9 mouse cellular contexts compared by ENCODE assay signal in genomic region chr17:34898706-34899052, GRCm38 (mm10). TPM values are rescaled to one million over a fixed set of nuclear protein-coding genes. Genes with fewer than 3 reads are reported as not detected.
DNase-seq lines count a peak whose midpoint lies in the region; ATAC-seq and TF ChIP-seq lines count a peak whose summit lies in the region.
"Had no signal": no experiment of that assay in that cellular context is flagged by ENCODE, and none has a peak within 500 bp of the region (broad histone marks: within the 10 kb centered on the region; RNA-seq: fewer than 3 reads in every experiment).

No protein-coding gene starts in this region.

- intact Hi-C loops in gastrocnemius, postnatal 14 days (cut with DNase I; ENCODE audit: low total_unique reads): no loop called here

- under 1% methylated on average over 16 of the region's 47 CpGs for WGBS in embryonic facial prominence, embryonic 12.5 days
- WGBS in neural tube, embryonic 14.5 days: 0% methylated on average over 6 of the region's 47 CpGs

- no peak for ATAC-seq in embryonic facial prominence, embryonic 12.5 days (ENCODE audit: insufficient number of reproducible peaks, insufficient read depth, low FRiP score, low TSS enrichment)
- 0 out of 2 replicates have a peak, but pooled peaks have one; percentile 3 for ATAC-seq in neural tube, embryonic 14.5 days (ENCODE audit: low read depth)

- peak overlapping the region; percentile 97 for H3ac ChIP-seq in C2C12 (ENCODE audit: control insufficient read depth, insufficient read length, low read depth)

- H3K9ac ChIP-seq in embryonic facial prominence, embryonic 12.5 days: peak overlapping the region; percentile 98
- peak overlapping the region; percentile 98 for H3K9ac ChIP-seq in neural tube, embryonic 14.5 days (replicated peaks; ENCODE audit: low read depth, low read length)

- TF ChIP-seq CTCF in C2C12 (IDR thresholded peaks at IDR 0.05; ENCODE audit: control insufficient read depth, insufficient read depth, insufficient read length): no peak

- H3K9me3 ChIP-seq in embryonic facial prominence, embryonic 12.5 days: 0 out of 2 replicates have a peak, but pooled peaks cover 4% of the 10 kb centered on the region
- no peaks in the 10 kb centered on the region for H3K9me3 ChIP-seq in neural tube, embryonic 14.5 days (ENCODE audit: control insufficient read depth, low read length)

- peaks cover 34% of the 10 kb centered on the region for H3K4me1 ChIP-seq in embryonic facial prominence, embryonic 12.5 days
- H3K4me1 ChIP-seq in neural tube, embryonic 14.5 days (ENCODE audit: control insufficient read depth, insufficient read depth, low read length): peaks cover 34% of the 10 kb centered on the region

- H3K79me2 ChIP-seq in C2C12 (ENCODE audit: control insufficient read depth, insufficient read depth): peaks cover 62% of the 10 kb centered on the region

- peak; percentile 38 for DNase-seq in gastrocnemius, postnatal 10 days
- DNase-seq in gastrocnemius, postnatal 14 days: no peak
- peak; percentile 56 for DNase-seq in kidney, postnatal 14 days
- DNase-seq in thymus, postnatal 14 days: no peak
- no peak for DNase-seq in gastrocnemius, adult 8-10 months (ENCODE audit: low spot score in 2 of 2)

- H3K4me2 ChIP-seq in embryonic facial prominence, embryonic 12.5 days (replicated peaks): peak overlapping the region; percentile 97
- peak overlapping the region; percentile 97 for H3K4me2 ChIP-seq in neural tube, embryonic 14.5 days (ENCODE audit: low read depth, low read length)

- H3K79me3 ChIP-seq in C2C12 (ENCODE audit: low read depth): peaks cover 26% of the 10 kb centered on the region

- peak overlapping the region; percentile 96 for H3K27ac ChIP-seq in embryonic facial prominence, embryonic 12.5 days
- peak overlapping the region; percentile 97 for H3K27ac ChIP-seq in neural tube, embryonic 14.5 days (ENCODE audit: low read depth, low read length)

- peak overlapping the region; percentile 76 for H3K4me3 ChIP-seq in C2C12 (ENCODE audit: insufficient read depth, poor library complexity, severe bottlenecking)
- peak overlapping the region; percentile 99 for H3K4me3 ChIP-seq in embryonic facial prominence, embryonic 12.5 days
- peak overlapping the region; percentile 82 for H3K4me3 ChIP-seq in neural tube, embryonic 14.5 days (ENCODE audit: low read depth, low read length)

- H3K36me3 ChIP-seq in C2C12 (ENCODE audit: control insufficient read depth, insufficient read depth): peaks cover 22% of the 10 kb centered on the region
- H3K36me3 ChIP-seq in embryonic facial prominence, embryonic 12.5 days: peaks cover 30% of the 10 kb centered on the region
- H3K36me3 ChIP-seq in neural tube, embryonic 14.5 days (ENCODE audit: control insufficient read depth, insufficient read depth, low read length): peaks cover 11% of the 10 kb centered on the region

- H3K27me3 ChIP-seq in C2C12 (ENCODE audit: control insufficient read depth, insufficient read depth, insufficient read length): no peaks in the 10 kb centered on the region
- no peaks in the 10 kb centered on the region for H3K27me3 ChIP-seq in embryonic facial prominence, embryonic 12.5 days
- no peaks in the 10 kb centered on the region for H3K27me3 ChIP-seq in neural tube, embryonic 14.5 days (ENCODE audit: control insufficient read depth, insufficient read depth, low read length)
- H3K27me3 ChIP-seq: Patski had no signal

TF ChIP-seq in C2C12, 6 proteins besides CTCF, POLR2A, EP300 and RAD21:
- TF ChIP-seq MYOG (IDR thresholded peaks at IDR 0.05; ENCODE audit: control insufficient read depth, extremely low read depth, insufficient read length) (no peak), MAX (IDR thresholded peaks at IDR 0.05) (no peak), USF1 (IDR thresholded peaks at IDR 0.05; ENCODE audit: low read depth) (no peak), FOSL1 (IDR thresholded peaks at IDR 0.05; ENCODE audit: insufficient read depth, low read length, poor library complexity, severe bottlenecking) (no peak), CEBPB (IDR thresholded peaks at IDR 0.05; ENCODE audit: low read depth) (no peak), MYOD1 (IDR thresholded peaks at IDR 0.05; ENCODE audit: control insufficient read depth, insufficient read length, low read depth) (no peak)

RNA-seq across cellular contexts. Expression of gene Ehmt2, which starts 0.4 kb away (rescaled TPM):
- total RNA-seq in gastrocnemius, postnatal 10 days (2021): 10 to 100 TPM; 40.9 to 53.7 TPM
- total RNA-seq in gastrocnemius, postnatal 14 days (2021): 10 to 100 TPM; 29.4 to 32.2 TPM
- polyA plus RNA-seq in C2C12 (2012; fragmentation: generic; extraction: Trizol): 106 TPM
- 111 and 121 TPM in 2 replicates for polyA plus RNA-seq in embryonic facial prominence, embryonic 12.5 days (2016; fragmentation: Nextera tagmentation; extraction: Ambion mirVana)
- 78.1 and 86.8 TPM in 2 replicates for polyA plus RNA-seq in neural tube, embryonic 14.5 days (2014; fragmentation: Nextera tagmentation; extraction: Ambion mirVana)
- 10 to 100 TPM; 31.2 to 37.2 (median 33.4) TPM for total RNA-seq in gastrocnemius, adult 8-10 months (2022)

RNA-seq across cellular contexts. Expression of gene C2, which starts 0.6 kb away (rescaled TPM):
- 1 to 10 TPM; 4.3 to 5.6 TPM for total RNA-seq in gastrocnemius, postnatal 10 days (2021)
- total RNA-seq in gastrocnemius, postnatal 14 days (2021): 1 to 10 TPM; 1.8 to 3.1 TPM
- polyA plus RNA-seq in C2C12 (2012; fragmentation: generic; extraction: Trizol): 0.32 TPM
- polyA plus RNA-seq in embryonic facial prominence, embryonic 12.5 days (2016; fragmentation: Nextera tagmentation; extraction: Ambion mirVana): 1.2 and 2.5 TPM in 2 replicates
- polyA plus RNA-seq in neural tube, embryonic 14.5 days (2014; fragmentation: Nextera tagmentation; extraction: Ambion mirVana): 1.5 and 2.1 TPM in 2 replicates
- total RNA-seq in gastrocnemius, adult 8-10 months (2022): 1 to 10 TPM in 3 of 4 experiments, under 1 TPM in 1; 0.73 to 2.3 (median 2.2) TPM

RNA-seq across cellular contexts. Expression of gene Slc44a4, which starts 15.6 kb away (rescaled TPM):
- not detected for total RNA-seq in gastrocnemius, postnatal 10 days (2021)
- under 1 TPM in 1 of 2 experiments, not detected in 1; 0.09 TPM for total RNA-seq in gastrocnemius, postnatal 14 days (2021)
- polyA plus RNA-seq in C2C12 (2012; fragmentation: generic; extraction: Trizol): 0.06 TPM
- 0.29 TPM in 1 of 2 replicates, not detected in the other for polyA plus RNA-seq in embryonic facial prominence, embryonic 12.5 days (2016; fragmentation: Nextera tagmentation; extraction: Ambion mirVana)
- polyA plus RNA-seq in neural tube, embryonic 14.5 days (2014; fragmentation: Nextera tagmentation; extraction: Ambion mirVana): not detected in 2 replicates
- total RNA-seq in gastrocnemius, adult 8-10 months (2022): under 1 TPM in 2 of 4 experiments, not detected in 2; 0.15 TPM

RNA-seq across cellular contexts. Expression of gene Gm20547, which starts 16.8 kb away (rescaled TPM):
- not detected for total RNA-seq in gastrocnemius, postnatal 10 days (2021)
- not detected for total RNA-seq in gastrocnemius, postnatal 14 days (2021)
- polyA plus RNA-seq in C2C12 (2012; fragmentation: generic; extraction: Trizol): not detected
- polyA plus RNA-seq in embryonic facial prominence, embryonic 12.5 days (2016; fragmentation: Nextera tagmentation; extraction: Ambion mirVana): 0.31 TPM in 1 of 2 replicates, not detected in the other
- polyA plus RNA-seq in neural tube, embryonic 14.5 days (2014; fragmentation: Nextera tagmentation; extraction: Ambion mirVana): not detected in 2 replicates
- total RNA-seq in gastrocnemius, adult 8-10 months (2022): not detected
- polyA plus RNA-seq: Patski had no signal

RNA-seq across cellular contexts. Expression of gene Zbtb12, which starts 19.4 kb away (rescaled TPM):
- total RNA-seq in gastrocnemius, postnatal 10 days (2021): 1 to 10 TPM; 4.6 to 7.3 TPM
- 1 to 10 TPM; 3.4 to 5.1 TPM for total RNA-seq in gastrocnemius, postnatal 14 days (2021)
- polyA plus RNA-seq in C2C12 (2012; fragmentation: generic; extraction: Trizol): 15.2 TPM
- 8.6 and 8.9 TPM in 2 replicates for polyA plus RNA-seq in embryonic facial prominence, embryonic 12.5 days (2016; fragmentation: Nextera tagmentation; extraction: Ambion mirVana)
- 2.2 and 2.3 TPM in 2 replicates for polyA plus RNA-seq in neural tube, embryonic 14.5 days (2014; fragmentation: Nextera tagmentation; extraction: Ambion mirVana)
- 1 to 10 TPM; 7.3 to 7.9 (median 7.6) TPM for total RNA-seq in gastrocnemius, adult 8-10 months (2022)

Comparison
In these comparisons a context has a peak if more than half of its experiments do, and no peak if none do; other contexts are left out.
1. DNase-seq: peak in gastrocnemius, postnatal 10 days (single experiment) and kidney, postnatal 14 days (single experiment); none in gastrocnemius, postnatal 14 days (single experiment), thymus, postnatal 14 days (single experiment) and gastrocnemius, adult 8-10 months (0 of 2).
2. Peak in every context shown above with its lines, with median percentiles within 50 percentile points of each other: H3K4me3 ChIP-seq.